Mouse (Mus musculus): ENCODE results near the gene Fmnl2. TPM values are rescaled to one million over a fixed set of nuclear protein-coding genes. Genes with fewer than 3 reads are reported as not detected.

Gene Fmnl2
- total and polyA plus RNA-seq, 3 experiments: 0.42 to 2.8 (median 2.1) TPM

DNA sequence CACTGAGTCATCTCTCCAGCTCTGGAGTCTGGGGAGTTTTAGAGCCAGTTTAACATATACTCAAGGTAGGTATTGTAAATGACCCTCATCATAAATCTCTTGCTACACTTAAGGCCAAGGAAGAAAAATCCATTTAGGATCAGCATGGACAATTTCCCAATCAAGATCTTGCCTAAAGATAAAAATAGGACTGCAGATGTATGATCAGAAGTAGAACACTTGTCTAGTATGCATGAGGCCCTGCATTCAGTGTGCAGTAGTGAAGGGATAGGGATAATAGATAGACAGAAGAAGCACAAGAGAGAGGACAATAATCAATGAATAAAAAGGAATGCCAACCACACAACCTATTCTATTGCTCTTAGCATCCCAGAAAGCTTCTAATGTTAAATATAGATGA lies 322.2 kb downstream of the Fmnl2 start:
- Histone ChIP-seq H3K4me3 (replicated peaks in 1 of 3; ENCODE audit: low read depth in 2 of 3, low read length in 2 of 3, poor library complexity in 1 of 3) (no peak overlapping the region), H3K36me3 (replicated peaks in 1 of 2; ENCODE audit: control insufficient read depth in 1 of 2, insufficient read depth in 1 of 2, low read length in 1 of 2) (peaks cover 10 to 41% of the 10 kb centered on the region in 2 experiments), H3K9me3 (replicated peaks; ENCODE audit: low read length) (no peaks in the 10 kb centered on the region), H3K9ac (ENCODE audit: insufficient read depth, low read depth) (no peak overlapping the region), H3K4me1 (ENCODE audit: control insufficient read depth in 1 of 2, insufficient read depth in 2 of 2) (peaks cover 0 to 11% of the 10 kb centered on the region in 2 experiments; a peak in 2 of 4 replicates), H3K79me2 (replicated peaks; ENCODE audit: control insufficient read depth, extremely low read depth, insufficient read depth, poor library complexity, severe bottlenecking) (peaks cover 23% of the 10 kb centered on the region), H3K4me2 (ENCODE audit: insufficient read depth, low read depth, poor library complexity, severe bottlenecking) (no peak overlapping the region), H3K27me3 (replicated peaks) (no peaks in the 10 kb centered on the region), H3K27ac (ENCODE audit: insufficient read depth, low read depth) (no peak overlapping the region)
- dilution Hi-C loops (cut with MboI; ENCODE audit: extremely low pct_ligation_motif_present, extremely low pct_unique_long_range_greater_than_20kb, low sequenced_read_pairs) (no loop called here), in situ Hi-C loops (cut with MboI; ENCODE audit: low pct_ligation_motif_present, low pct_unique_long_range_greater_than_20kb, low sequenced_read_pairs) (no loop called here)
- TF ChIP-seq NELFE (IDR thresholded peaks at IDR 0.05; ENCODE audit: low read depth, low read length) (no peak), RCOR1 (conservative IDR thresholded peaks at IDR 0.05; ENCODE audit: low read depth, low read length) (no peak), MEF2A (IDR thresholded peaks at IDR 0.05; ENCODE audit: borderline replicate concordance, low read depth, low read length) (no peak), KAT2A (IDR thresholded peaks at IDR 0.05; ENCODE audit: insufficient replicate concordance, low read length) (no peak)
- DNase-seq (ENCODE audit: extremely low read depth): no peak

Other genes starting within 250 kb of the Fmnl2 start
- 0.92 and 3.4 TPM in 2 replicates for gene Cacnb4, start 181.0 kb upstream of the Fmnl2 start, total RNA-seq (2012; rRNA removed)
- 0.77 and 0.93 TPM in 2 replicates for gene Cacnb4, start 181.0 kb upstream of the Fmnl2 start, total RNA-seq (2014; rRNA removed)
- 1.3 and 1.5 TPM in 2 replicates for gene Cacnb4, start 181.0 kb upstream of the Fmnl2 start, polyA plus RNA-seq (2012; ENCODE audit: insufficient read length, low read depth)
- 9.3 and 10.3 TPM in 2 replicates for gene Stam2, start 115.6 kb upstream of the Fmnl2 start, total RNA-seq (2012; rRNA removed)
- gene Stam2, start 115.6 kb upstream of the Fmnl2 start, total RNA-seq (2014; rRNA removed): 16.5 and 20.7 TPM in 2 replicates
- gene Stam2, start 115.6 kb upstream of the Fmnl2 start, polyA plus RNA-seq (2012; ENCODE audit: insufficient read length, low read depth): 19.8 and 20.5 TPM in 2 replicates

Measured in CH12.LX (cell line).